Mouse (Mus musculus) left cerebral cortex, adult 6 months (tissue): ENCODE measurements around the gene Gm5105. TPM values are rescaled to one million over a fixed set of nuclear protein-coding genes. Genes with fewer than 3 reads are reported as not detected.

ENCODE experiments used
- long read RNA-seq, 2 experiments: library from polyadenylated mRNA; unstranded; transcript quantifications; one replicate each; pipeline ENCODE4 v2.0.0; 2019 to 2020
- polyA plus RNA-seq: library from polyadenylated mRNA; unstranded; fragments of <200 nt; fragmentation: Nextera tagmentation; gene quantifications from 2 replicates; pipeline ENCODE4 v1.2.3, GENCODE M21; 2021

Gene Gm5105
- 0.14 and 0.23 TPM in 2 replicates for polyA plus RNA-seq
- long read RNA-seq, experiment 1, partial matches to known transcripts: 0 of 2 reads
- long read RNA-seq, experiment 1, other reads (novel, unspliced or antisense): 2 of 2 reads
- long read RNA-seq, experiment 2, partial matches to known transcripts: 0 of 3 reads
- long read RNA-seq, experiment 2, other reads (novel, unspliced or antisense): 3 of 3 reads

DNA sequence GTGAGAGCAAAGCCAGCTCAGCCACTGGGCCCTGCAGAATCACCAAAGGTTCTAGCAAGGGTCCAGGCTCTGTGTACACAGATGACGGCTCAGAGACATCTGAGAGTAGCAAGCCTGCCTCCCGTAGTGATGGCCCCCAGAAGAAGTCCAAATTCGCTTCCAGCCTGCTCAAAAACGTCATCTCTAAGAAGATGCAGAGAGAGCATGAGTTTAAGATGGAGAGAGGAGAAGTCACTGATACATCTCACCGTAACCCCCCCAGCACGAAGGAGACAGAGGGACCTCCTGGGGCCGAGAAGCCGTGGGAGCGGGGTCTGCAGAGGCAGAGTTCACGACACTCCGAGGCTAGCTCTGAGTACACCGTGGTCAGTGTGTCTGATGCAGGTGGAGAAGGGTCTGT is at the start of gene Gm5105:
Gene Gm5105, minus strand, starts transcription at position 101 of the 400 bp plus-strand sequence.

DNA sequence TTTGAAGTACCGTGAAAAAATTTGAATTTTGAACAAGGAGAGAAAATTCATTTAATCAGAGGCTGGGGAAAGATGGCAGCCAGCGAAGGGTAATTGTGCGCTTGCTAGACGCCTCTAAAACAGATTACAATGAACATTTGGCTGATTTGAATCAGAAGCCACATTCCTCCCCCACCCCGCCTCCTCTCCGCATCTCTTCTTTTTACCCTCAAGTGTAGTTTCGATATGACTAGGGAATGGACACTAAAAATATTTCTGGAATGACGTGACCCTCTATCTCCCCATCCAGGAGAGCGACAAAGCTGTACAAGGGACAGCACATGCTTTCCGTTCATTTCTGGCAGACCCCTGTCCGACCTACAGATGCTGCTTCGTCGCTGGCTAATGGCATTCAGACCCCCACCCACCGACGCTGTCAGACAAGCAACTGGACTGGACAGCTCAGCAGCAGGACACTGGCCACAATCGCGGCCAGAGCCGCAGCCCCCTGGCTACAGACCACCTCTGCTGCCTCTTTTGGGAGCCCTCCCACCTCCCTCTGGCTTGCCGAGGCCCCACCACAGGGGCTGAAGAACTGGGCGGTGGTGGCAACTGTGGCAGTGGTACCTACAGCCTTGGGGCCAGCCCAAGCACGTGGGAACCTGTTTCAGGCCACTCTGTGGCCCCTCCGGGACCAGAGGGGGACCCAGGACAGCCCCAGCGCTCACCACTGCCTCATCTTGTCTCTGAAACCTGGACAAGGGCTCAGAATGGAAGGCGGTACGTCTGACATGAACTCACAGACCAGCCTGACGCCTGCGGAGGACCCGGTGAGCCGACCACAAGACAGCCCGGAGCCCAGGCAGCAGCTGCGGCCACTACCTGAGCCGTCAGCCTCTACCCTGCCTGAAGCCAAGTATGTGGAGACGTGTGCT is 2.2 kb downstream of the Gm5105 start, which contains the start of gene 1110002E22Rik:
Gene 1110002E22Rik, plus strand, starts transcription at position 321 of the 914 bp plus-strand sequence.

Other genes with a start within 250 kb of the Gm5105 start
- gene H2afz, start 202.9 kb downstream of the Gm5105 start, polyA plus RNA-seq: 660 and 757 TPM in 2 replicates
- gene Dnajb14, start 199.7 kb downstream of the Gm5105 start, polyA plus RNA-seq: 8.8 and 13.4 TPM in 2 replicates
- 116 and 133 TPM in 2 replicates for gene Lamtor3, start 148.9 kb downstream of the Gm5105 start, polyA plus RNA-seq
- 2.4 and 4.8 TPM in 2 replicates for gene Dapp1, start 85.8 kb downstream of the Gm5105 start, polyA plus RNA-seq
- gene 1110002E22Rik, start 2.3 kb downstream of the Gm5105 start, polyA plus RNA-seq: 0.22 and 0.30 TPM in 2 replicates
- gene Trmt10a, start 76.1 kb upstream of the Gm5105 start, polyA plus RNA-seq: 9.1 and 10.1 TPM in 2 replicates
- 4.1 and 4.4 TPM in 2 replicates for gene Mttp, start 77.6 kb upstream of the Gm5105 start, polyA plus RNA-seq
- gene 4930579F01Rik, start 126.4 kb upstream of the Gm5105 start, polyA plus RNA-seq: not detected in 2 replicates
- gene Adh7, start 150.4 kb upstream of the Gm5105 start, polyA plus RNA-seq: 0.06 TPM in 1 of 2 replicates, not detected in the other
- gene Adh1, start 193.6 kb upstream of the Gm5105 start, polyA plus RNA-seq: 0.44 and 0.72 TPM in 2 replicates
- gene Adh6a, start 245.9 kb upstream of the Gm5105 start, polyA plus RNA-seq: not detected in 2 replicates